Mouse (Mus musculus) thymus, adult 2 months (tissue): ENCODE measurements at regions not wholly inside any gene's neighbourhood (a gene's known extent, or its start where the extent isn't known, plus 50 kb on each side); places are given as distances from the start of the nearest gene placed in this dataset.

Source experiments
- CTCF ChIP-seq: fragments of 200-500 bp; IDR thresholded peaks from 2 replicates; pipeline ENCODE4 v1.5.1; 2012; ENCODE audit warnings: mild to moderate bottlenecking, control low read depth, low read length, moderate library complexity, borderline replicate concordance; ENCODE audit not compliant: control insufficient read depth, poor library complexity, insufficient read depth; ENCODE audit errors: extremely low read depth
- POLR2A ChIP-seq: fragments of 200-500 bp; IDR thresholded peaks from 2 replicates; pipeline ENCODE4 v1.6.1; 2012; ENCODE audit warnings: mild to moderate bottlenecking, low read length, control low read depth, moderate library complexity; ENCODE audit not compliant: control insufficient read depth, poor library complexity, insufficient read depth; ENCODE audit errors: extremely low read depth

DNA sequence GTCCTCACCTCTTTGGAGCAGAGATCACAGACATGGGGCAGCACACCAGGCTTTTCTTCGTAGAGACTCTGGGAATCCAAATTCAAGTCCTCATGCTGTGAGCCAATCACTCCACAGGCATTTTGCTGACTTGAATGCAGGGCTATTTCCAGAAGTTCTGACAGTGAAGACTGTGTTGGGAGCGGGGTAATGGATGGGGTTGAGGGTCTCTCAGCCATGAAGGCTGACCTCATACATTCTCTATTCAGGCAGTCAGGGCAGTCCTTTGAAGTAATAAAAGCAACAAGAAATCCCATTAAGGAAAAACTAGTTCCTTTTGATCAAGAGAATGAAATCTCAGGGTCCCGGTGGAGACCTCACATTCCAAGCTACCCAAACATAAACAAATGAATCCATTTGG is 261.5 kb downstream of the 3100002H09Rik start:
- TF ChIP-seq POLR2A (no peak), CTCF (no peak)
